Mouse (Mus musculus): ENCODE measurements around the gene Magi3.

- TF ChIP-seq CTCF (IDR thresholded peaks at IDR 0.05; ENCODE audit: extremely low read depth, insufficient read length, insufficient replicate concordance, low read depth, low read length) (no peak), POLR2A (IDR thresholded peaks at IDR 0.05; ENCODE audit: low read depth, low read length) (no peak)
Observed at GRCm38 (mm10) chr3:104069395-104069794, 150.8 kb downstream of the Magi3 start.

All from small intestine, adult 2 months (tissue).